Mouse (Mus musculus) heart, adult 9 months (tissue): ENCODE results near the gene Hist1h2bn.
"Not testable (repeated sequence)": the region's sequence is repeated elsewhere in the genome, so short reads cannot be mapped to it uniquely, and the experiment has no call there.

ENCODE experiments used
- DNase-seq, 2 experiments: peaks; one replicate each; pipeline ENCODE4 v3.0.0; 2022; ENCODE audit warnings: low spot score in 2 of 2

Gene Hist1h2bn

DNA sequence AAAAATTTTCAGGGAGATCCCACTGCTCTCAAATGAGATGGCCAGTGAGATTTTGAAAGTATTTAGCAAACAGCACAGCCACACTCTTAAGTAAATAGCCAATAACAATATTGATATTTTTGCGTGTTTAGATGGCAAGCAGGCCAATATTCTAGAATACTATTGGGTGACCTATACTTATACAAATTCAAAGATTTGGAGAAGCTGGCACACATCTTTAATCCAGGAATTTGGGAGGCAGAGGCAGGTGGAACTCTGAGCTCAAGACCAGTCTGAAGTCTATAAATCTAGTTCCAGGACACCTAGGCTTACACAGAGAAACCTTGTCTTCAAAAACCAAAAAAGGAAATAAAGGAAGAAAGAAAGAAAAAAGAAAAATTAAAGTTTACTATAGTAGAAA is 27.7 kb downstream of the Hist1h2bn start:
- no peak for DNase-seq

DNA sequence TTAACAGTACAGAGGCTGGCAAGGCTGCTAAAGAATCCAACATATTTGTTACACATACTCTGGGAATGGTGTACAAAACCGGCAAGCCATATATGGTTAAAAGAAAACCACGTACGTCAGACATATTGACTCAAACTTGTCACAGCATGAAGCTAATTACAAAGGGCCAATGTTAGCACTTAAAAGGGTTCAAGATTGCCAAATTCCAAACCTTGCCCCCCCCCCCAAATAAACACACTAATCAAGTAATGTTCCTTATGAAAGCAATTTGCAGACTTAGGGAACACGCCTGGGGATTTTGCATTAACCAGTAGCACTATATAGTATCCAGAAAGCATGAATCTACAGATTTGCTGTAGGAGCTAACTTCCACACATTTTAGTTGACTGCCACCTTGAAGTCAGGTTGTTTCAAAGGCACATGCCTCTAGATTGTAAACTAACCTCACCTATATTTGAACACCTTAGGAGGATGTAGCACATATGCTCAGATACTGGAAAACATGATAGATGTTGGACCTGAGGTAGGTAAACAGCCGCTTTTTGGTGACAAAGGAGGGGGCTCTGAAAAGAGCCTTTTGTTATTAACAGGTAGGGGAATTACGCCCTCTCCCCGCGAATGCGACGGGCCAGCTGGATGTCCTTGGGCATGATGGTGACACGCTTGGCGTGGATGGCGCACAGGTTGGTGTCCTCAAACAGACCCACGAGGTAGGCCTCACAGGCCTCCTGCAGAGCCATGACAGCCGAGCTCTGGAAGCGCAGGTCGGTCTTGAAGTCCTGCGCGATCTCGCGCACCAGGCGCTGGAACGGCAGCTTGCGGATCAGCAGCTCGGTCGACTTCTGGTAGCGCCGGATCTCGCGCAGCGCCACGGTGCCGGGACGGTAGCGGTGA is 28.7 kb downstream of the Hist1h2bn start:
- not testable (repeated sequence) for DNase-seq

- DNase-seq: peak; percentile 73 to 89
Observed at GRCm38 (mm10) chr13:21783255-21783617, 29.3 kb downstream of the Hist1h2bn start, which contains the start of gene Hist1h3i. Gene Hist1h3i (minus strand): TSS chr13:21783370.

DNA sequence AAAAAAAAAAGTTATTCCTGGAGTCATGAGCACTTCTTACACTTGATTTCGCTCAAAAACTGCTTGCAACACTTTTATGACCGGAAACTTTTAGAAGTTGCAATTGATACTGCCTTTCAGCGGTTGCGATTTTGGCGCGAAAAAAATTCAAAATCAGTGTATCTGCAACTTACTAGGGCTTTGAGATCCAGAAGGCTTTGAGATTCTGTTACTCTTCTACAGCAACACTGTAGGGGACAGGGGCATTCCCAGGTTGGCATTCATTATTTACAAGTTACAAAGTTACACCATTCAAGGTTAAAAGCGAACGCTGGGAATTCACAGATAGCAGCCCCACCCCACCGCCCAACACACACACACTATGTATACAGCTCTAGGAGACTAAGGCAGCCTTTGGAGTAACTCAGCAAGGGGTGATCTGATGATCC is 29.8 kb downstream of the Hist1h2bn start:
- DNase-seq: no peak

- no peak for DNase-seq
Observed at GRCm38 (mm10) chr13:21784311-21784710, 30.4 kb downstream of the Hist1h2bn start.

DNA sequence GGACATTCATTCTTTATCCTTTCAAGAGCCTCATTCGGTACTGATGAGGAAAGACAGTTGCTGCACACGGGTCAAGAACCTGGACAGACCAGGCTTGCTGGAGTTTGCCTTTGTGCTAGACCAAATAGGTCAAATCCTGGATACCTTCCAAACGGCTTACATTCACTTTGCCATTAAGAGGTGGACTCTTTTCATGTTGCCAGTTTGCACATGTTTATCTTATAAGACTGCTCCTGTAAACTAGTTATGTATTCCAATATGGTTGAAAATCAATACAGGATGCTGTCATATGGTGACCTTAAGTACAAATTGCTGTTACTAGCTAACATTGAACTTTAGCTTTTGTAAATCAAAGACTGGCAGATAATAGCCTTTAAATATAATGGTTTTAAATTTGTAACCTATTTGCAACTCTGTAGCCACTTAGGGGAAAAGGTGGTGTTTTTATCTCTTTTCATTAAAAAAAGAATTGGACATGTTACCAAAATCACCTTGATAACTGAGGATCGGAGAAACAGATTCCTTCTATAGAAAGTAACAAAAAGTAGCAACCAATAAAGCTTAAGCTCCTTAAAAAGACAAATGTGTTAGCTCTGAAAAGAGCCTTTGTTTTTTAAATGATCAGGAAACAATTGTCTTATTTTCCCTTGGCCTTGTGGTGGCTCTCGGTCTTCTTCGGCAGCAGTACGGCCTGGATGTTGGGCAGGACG is 32.4 kb downstream of the Hist1h2bn start:
- no peak for DNase-seq

DNA sequence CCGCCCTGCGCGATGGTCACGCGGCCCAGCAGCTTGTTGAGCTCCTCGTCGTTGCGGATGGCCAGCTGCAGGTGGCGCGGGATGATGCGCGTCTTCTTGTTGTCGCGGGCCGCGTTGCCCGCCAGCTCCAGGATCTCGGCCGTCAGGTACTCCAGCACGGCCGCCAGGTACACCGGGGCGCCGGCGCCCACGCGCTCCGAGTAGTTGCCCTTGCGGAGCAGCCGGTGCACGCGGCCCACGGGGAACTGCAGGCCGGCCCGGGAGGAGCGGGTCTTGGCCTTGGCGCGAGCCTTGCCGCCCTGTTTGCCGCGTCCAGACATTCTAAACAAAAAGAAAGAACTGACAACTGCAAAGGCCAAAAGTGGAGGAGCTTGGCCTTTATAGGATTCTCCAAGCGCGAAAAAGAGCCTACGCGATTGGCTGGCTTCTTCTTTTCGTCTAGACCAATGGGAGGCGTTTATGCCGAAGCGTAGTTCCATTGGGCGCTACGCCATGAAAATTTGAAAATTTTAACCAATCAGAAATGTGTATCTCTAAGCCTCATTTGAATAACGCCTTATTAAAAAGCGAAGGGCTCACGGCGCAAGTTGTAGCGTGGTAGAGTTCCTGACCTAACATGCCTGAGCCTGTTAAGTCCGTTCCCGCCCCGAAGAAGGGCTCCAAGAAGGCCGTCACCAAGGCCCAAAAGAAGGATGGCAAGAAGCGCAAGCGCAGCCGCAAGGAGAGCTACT is 33.1 kb downstream of the Hist1h2bn start, which contains the start of the genes Hist1h2an and Hist1h2bp:
Gene Hist1h2an (minus strand): TSS at position 320 of the 731 bp plus-strand sequence.
Gene Hist1h2bp (plus strand): TSS at position 563 of the 731 bp plus-strand sequence.
- peak; percentile 94 for DNase-seq

DNA sequence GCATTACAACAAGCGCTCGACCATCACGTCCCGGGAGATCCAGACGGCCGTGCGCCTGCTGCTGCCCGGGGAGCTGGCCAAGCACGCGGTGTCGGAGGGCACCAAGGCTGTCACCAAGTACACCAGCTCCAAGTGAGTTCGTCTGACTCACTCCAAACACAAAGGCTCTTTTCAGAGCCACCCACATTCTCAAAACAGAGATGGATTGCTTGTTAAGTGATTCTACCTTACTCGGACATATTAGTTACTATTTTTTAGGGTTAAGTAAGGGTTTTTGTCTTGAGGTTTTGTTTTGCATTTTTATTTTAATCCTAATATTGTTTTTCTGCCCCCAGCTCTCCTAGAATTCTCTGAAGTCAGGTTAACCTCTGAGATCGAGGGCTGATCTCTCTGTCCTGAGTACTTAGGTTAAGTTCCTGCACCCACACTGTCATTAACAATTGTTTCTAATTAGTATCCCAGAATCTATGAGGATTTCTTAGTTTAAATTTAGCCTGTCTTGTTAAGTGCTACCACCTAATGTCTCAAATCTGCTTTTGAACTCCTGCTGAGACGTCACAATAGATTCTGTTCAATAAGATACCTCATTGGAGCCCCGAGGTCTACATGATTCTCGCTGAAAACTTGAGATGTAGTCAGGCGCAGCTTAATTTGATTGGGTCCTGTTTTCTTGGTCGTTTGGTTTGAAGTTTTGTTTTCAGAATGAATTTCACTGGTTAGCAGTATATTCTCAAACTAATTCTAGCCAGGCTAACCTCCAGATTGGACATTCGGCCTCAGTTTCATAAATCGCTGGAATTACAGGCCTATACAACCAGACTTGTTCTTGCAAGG is 34.1 kb downstream of the Hist1h2bn start:
- DNase-seq: no peak

- DNase-seq: no peak
Observed at GRCm38 (mm10) chr13:21789925-21790324, 36.0 kb downstream of the Hist1h2bn start.

DNA sequence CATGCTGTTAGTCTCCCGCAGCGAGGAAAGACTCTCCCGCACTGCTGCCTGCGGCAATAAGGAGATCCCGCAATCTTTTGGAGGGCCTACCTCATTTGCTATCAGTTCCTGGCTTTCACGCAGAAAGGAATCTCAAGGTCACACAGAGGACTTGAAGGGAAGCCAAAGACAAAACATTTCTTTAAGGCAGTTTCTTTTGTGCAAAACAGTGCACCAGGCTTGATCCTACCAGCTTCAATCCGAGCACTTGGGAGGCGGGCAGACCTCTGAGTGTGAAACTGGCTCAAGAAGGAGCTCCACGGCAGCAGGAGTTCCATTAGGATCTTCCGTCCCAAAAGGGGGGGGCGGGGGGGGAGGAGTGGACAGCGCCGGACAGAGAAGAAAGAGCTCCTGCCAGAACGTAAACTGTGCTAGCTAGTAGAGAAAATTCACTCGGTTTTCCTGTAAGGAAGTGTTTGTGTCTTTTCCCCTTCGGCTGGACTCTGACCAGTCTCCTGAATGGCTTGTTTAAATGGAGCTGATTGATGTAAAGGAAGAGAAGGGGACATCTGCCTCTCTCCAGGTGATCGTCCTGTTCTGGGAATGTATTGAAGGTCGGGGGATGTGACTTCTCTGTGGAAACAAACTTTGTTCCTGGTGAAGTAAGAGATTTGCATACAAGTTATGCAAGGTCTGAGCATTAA is 36.8 kb downstream of the Hist1h2bn start:
- DNase-seq: no peak

DNA sequence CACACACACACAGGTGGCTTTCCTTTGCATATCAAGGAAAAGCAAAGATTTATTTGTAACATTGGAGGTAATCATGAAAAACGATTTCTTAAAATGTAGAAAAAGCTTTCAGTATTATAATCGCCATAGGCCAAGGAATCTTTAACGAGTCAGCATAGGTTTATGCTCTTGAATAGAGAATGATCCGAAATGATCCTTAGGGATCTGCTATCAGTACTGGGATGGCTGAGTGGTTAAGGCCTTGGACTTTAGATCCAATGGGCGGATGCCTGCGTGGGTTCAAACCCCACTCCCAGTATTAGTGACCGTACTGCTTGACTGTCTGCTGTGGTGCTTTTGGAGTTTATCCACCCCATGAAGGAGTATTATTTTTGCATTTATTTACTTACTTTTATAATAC is 41.7 kb downstream of the Hist1h2bn start:
- DNase-seq: no peak

- not testable (repeated sequence) for DNase-seq
Observed at GRCm38 (mm10) chr13:21797163-21797562, 43.2 kb downstream of the Hist1h2bn start.

DNA sequence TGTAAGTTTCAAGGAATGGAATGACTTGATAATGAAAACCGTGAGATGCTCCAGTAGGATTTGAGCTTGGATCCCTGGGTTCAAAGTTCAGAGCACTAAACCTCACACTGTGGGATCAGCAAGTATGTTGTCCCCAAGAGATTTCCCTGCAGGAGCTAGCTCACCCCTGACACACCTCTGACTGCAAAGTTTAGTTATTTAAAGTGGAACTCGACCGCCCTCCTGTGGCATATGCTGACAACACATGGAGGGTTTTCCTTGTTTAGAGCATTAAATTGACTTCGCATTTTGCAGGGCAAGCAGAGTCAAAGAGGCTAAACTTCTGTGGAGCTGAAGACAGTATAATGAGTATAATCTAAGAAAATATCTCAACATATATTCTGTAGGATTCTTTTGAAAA is 49.1 kb downstream of the Hist1h2bn start:
- DNase-seq: not testable (repeated sequence)
